Mouse (Mus musculus): ENCODE measurements at regions not wholly inside any gene's neighbourhood (a gene's known extent, or its start where the extent isn't known, plus 50 kb on each side); places are given as distances from the start of the nearest gene placed in this dataset.

GRCm38 (mm10) chr8:53956148-53956547 is 121.3 kb upstream of the Vegfc start:
- no peak for DNase-seq

- no peak for DNase-seq
These were observed 118.9 kb upstream of the Vegfc start for GRCm38 (mm10) chr8:53958548-53958947.

GRCm38 (mm10) chr8:53962993-53963392 is 114.4 kb upstream of the Vegfc start:
- DNase-seq, result no peak

GRCm38 (mm10) chr8:53984296-53984695 is 93.1 kb upstream of the Vegfc start:
- DNase-seq, result no peak

- peak; percentile 3 for DNase-seq
These were observed 91.7 kb upstream of the Vegfc start for GRCm38 (mm10) chr8:53985685-53986084.

GRCm38 (mm10) chr8:53994208-53994607 is 83.2 kb upstream of the Vegfc start:
- no peak for DNase-seq

GRCm38 (mm10) chr8:53997461-53997860 is 79.9 kb upstream of the Vegfc start:
- no peak for DNase-seq

- DNase-seq, result no peak
These were observed 74.5 kb upstream of the Vegfc start for GRCm38 (mm10) chr8:54002948-54003347.

- no peak for DNase-seq
These were observed 63.3 kb upstream of the Vegfc start for GRCm38 (mm10) chr8:54014096-54014495.

- DNase-seq, result no peak
These were observed 58.8 kb upstream of the Vegfc start for GRCm38 (mm10) chr8:54018535-54019165.
